Mouse (Mus musculus) 3134 (cell line): ENCODE measurements around the gene Apobec2.

Experiments used
- DNase-seq: peaks from one replicate; pipeline ENCODE4 v3.0.0-alpha.2; 2011; ENCODE audit warnings: low spot score; ENCODE audit not compliant: insufficient read length; ENCODE audit errors: extremely low read depth

Apobec2 gene

GRCm38 (mm10) chr17:48442745-48443457 is 10.2 kb upstream of the Apobec2 start:
- DNase-seq, result no peak

- DNase-seq, result no peak
These were observed 4.7 kb upstream of the Apobec2 start for GRCm38 (mm10) chr17:48437421-48437911.

GRCm38 (mm10) chr17:48436487-48436886 is 3.8 kb upstream of the Apobec2 start:
- no peak for DNase-seq

GRCm38 (mm10) chr17:48434479-48434878 is 1.7 kb upstream of the Apobec2 start:
- DNase-seq, result no peak

GRCm38 (mm10) chr17:48433689-48434330 is 1.1 kb upstream of the Apobec2 start:
- no peak for DNase-seq

GRCm38 (mm10) chr17:48433006-48433655 is 401 bp upstream of the Apobec2 start:
- no peak for DNase-seq

GRCm38 (mm10) chr17:48431054-48431453 is 1.7 kb downstream of the Apobec2 start:
- no peak for DNase-seq

GRCm38 (mm10) chr17:48430394-48430793 is 2.3 kb downstream of the Apobec2 start:
- no peak for DNase-seq

GRCm38 (mm10) chr17:48427852-48428530 is 4.7 kb downstream of the Apobec2 start:
- no peak for DNase-seq

- DNase-seq, result no peak
These were observed 5.6 kb downstream of the Apobec2 start for GRCm38 (mm10) chr17:48426991-48427750.

GRCm38 (mm10) chr17:48425823-48426612 is 6.7 kb downstream of the Apobec2 start:
- DNase-seq, result no peak

- DNase-seq, result no peak
These were observed 8.5 kb downstream of the Apobec2 start for GRCm38 (mm10) chr17:48424237-48424636.

GRCm38 (mm10) chr17:48419571-48419970 is 13.2 kb downstream of the Apobec2 start:
- no peak for DNase-seq

- DNase-seq, result no peak
These were observed 13.9 kb downstream of the Apobec2 start for GRCm38 (mm10) chr17:48418781-48419180.

- DNase-seq, result no peak
These were observed 14.6 kb downstream of the Apobec2 start for GRCm38 (mm10) chr17:48418174-48418573.

GRCm38 (mm10) chr17:48417521-48417920 is 15.2 kb downstream of the Apobec2 start:
- no peak for DNase-seq

- no peak for DNase-seq
These were observed 16.1 kb downstream of the Apobec2 start for GRCm38 (mm10) chr17:48416425-48417195.

GRCm38 (mm10) chr17:48416011-48416410 is 16.7 kb downstream of the Apobec2 start:
- no peak for DNase-seq

GRCm38 (mm10) chr17:48411241-48411640 is 21.5 kb downstream of the Apobec2 start:
- DNase-seq, result no peak
